Comparison of ENCODE assay signal across 8 mouse cellular contexts in the genomic region with DNA sequence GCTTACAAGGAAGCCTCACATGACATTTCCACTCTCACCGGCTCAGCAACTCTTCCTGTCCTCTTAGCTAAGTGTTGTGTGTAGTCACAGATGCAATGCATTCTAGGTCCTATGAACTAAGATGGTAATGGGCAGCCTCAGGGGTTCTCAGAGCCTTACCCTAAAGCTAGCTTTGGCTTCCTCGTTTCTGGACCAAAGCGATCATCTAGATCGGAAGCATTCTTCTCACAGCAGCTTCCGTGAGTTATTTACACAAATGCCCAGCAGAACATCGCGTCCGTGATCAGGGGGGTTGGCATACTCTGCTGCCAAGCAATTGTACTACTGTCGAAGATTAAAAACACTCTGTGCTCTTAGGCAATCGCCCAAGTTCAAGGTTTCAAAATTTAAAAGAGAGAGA. TPM values are rescaled to one million over a fixed set of nuclear protein-coding genes. Genes with fewer than 3 reads are reported as not detected.
DNase-seq lines count a peak whose midpoint lies in the region; ATAC-seq lines count a peak whose summit lies in the region.

No protein-coding gene starts in this region.

- intact Hi-C loops in left cerebral cortex, postnatal 4 days (cut with DNase I): loop anchor here (2.0 kb wide), 1 partner anchor 32 kb away; no protein-coding TSS in a partner anchor

- peak overlapping the region; percentile 79 for H3K27ac ChIP-seq in forebrain, embryonic 10.5 days
- no peak overlapping the region for H3K27ac ChIP-seq in hindbrain, embryonic 11.5 days (ENCODE audit: low read depth, low read length)
- no peak overlapping the region for H3K27ac ChIP-seq in liver, embryonic 13.5 days
- no peak overlapping the region for H3K27ac ChIP-seq in neural tube, embryonic 11.5 days (ENCODE audit: low read depth, low read length)

- peak overlapping the region; percentile 92 for H3K4me3 ChIP-seq in megakaryocyte, embryonic 14.5 days (replicated peaks)
- peak overlapping the region; percentile 56 for H3K4me3 ChIP-seq in forebrain, embryonic 10.5 days
- H3K4me3 ChIP-seq in hindbrain, embryonic 11.5 days (ENCODE audit: low read depth, low read length): peak overlapping the region; percentile 39
- peak overlapping the region; percentile 56 for H3K4me3 ChIP-seq in liver, embryonic 13.5 days (replicated peaks)
- H3K4me3 ChIP-seq in neural tube, embryonic 11.5 days (ENCODE audit: low read depth, low read length): no peak overlapping the region; the same call in 1 of the 2 replicates

- peaks cover 43% of the 10 kb centered on the region for H3K36me3 ChIP-seq in megakaryocyte, embryonic 14.5 days (replicated peaks; ENCODE audit: low read length)
- H3K36me3 ChIP-seq in forebrain, embryonic 10.5 days (replicated peaks): no peaks in the 10 kb centered on the region
- no peaks in the 10 kb centered on the region for H3K36me3 ChIP-seq in hindbrain, embryonic 11.5 days (ENCODE audit: control insufficient read depth, insufficient read depth, low read length)
- no peaks in the 10 kb centered on the region for H3K36me3 ChIP-seq in liver, embryonic 13.5 days
- no peaks in the 10 kb centered on the region for H3K36me3 ChIP-seq in neural tube, embryonic 11.5 days (ENCODE audit: control insufficient read depth, insufficient read depth, low read length)

- no peaks in the 10 kb centered on the region for H3K9me3 ChIP-seq in megakaryocyte, embryonic 14.5 days
- H3K9me3 ChIP-seq in forebrain, embryonic 10.5 days: no peaks in the 10 kb centered on the region
- H3K9me3 ChIP-seq in hindbrain, embryonic 11.5 days (ENCODE audit: control insufficient read depth, low read length): no peaks in the 10 kb centered on the region
- H3K9me3 ChIP-seq in liver, embryonic 13.5 days (replicated peaks): no peaks in the 10 kb centered on the region
- H3K9me3 ChIP-seq in neural tube, embryonic 11.5 days (ENCODE audit: control insufficient read depth, low read length): no peaks in the 10 kb centered on the region

- peak overlapping the region; percentile 60 for H3K4me2 ChIP-seq in hindbrain, embryonic 11.5 days (replicated peaks; ENCODE audit: low read depth, low read length)
- peak overlapping the region; percentile 80 for H3K4me2 ChIP-seq in liver, embryonic 13.5 days
- peak overlapping the region; percentile 74 for H3K4me2 ChIP-seq in neural tube, embryonic 11.5 days (ENCODE audit: low read depth)

- no peaks in the 10 kb centered on the region for H3K27me3 ChIP-seq in megakaryocyte, embryonic 14.5 days (replicated peaks)
- H3K27me3 ChIP-seq in forebrain, embryonic 10.5 days (ENCODE audit: poor library complexity, severe bottlenecking): peaks cover 10% of the 10 kb centered on the region
- no peaks in the 10 kb centered on the region for H3K27me3 ChIP-seq in hindbrain, embryonic 11.5 days (ENCODE audit: control insufficient read depth, insufficient read depth, low read length)
- H3K27me3 ChIP-seq in liver, embryonic 13.5 days: no peaks in the 10 kb centered on the region
- no peaks in the 10 kb centered on the region for H3K27me3 ChIP-seq in neural tube, embryonic 11.5 days (ENCODE audit: control insufficient read depth, insufficient read depth, low read length)

- WGBS in forebrain, embryonic 10.5 days: 38% methylated on average over 10 of the region's 10 CpGs
- 34% methylated on average over 10 of the region's 10 CpGs for WGBS in hindbrain, embryonic 11.5 days
- 3% methylated on average over 10 of the region's 10 CpGs for WGBS in liver, embryonic 13.5 days (ENCODE audit: insufficient replicate concordance)
- WGBS in neural tube, embryonic 11.5 days: 31% methylated on average over 10 of the region's 10 CpGs

- peaks cover 86% of the 10 kb centered on the region for H3K4me1 ChIP-seq in megakaryocyte, embryonic 14.5 days
- peaks cover 11% of the 10 kb centered on the region for H3K4me1 ChIP-seq in forebrain, embryonic 10.5 days
- H3K4me1 ChIP-seq in hindbrain, embryonic 11.5 days (replicated peaks; ENCODE audit: control insufficient read depth, insufficient read depth, low read length): no peaks in the 10 kb centered on the region
- H3K4me1 ChIP-seq in liver, embryonic 13.5 days (replicated peaks): peaks cover 13% of the 10 kb centered on the region
- H3K4me1 ChIP-seq in neural tube, embryonic 11.5 days (ENCODE audit: control insufficient read depth, insufficient read depth, low read length): no peaks in the 10 kb centered on the region

- no peak for DNase-seq in forebrain, embryonic 10.5 days (ENCODE audit: extremely low spot score, low spot score)
- DNase-seq in hindbrain, embryonic 11.5 days (ENCODE audit: low spot score): peak; percentile 17
- no peak for DNase-seq in liver, embryonic 13.5 days
- DNase-seq in neural tube, embryonic 11.5 days (ENCODE audit: low spot score): no peak
- no peak for DNase-seq in left cerebral cortex, postnatal 4 days
- DNase-seq in right cerebral cortex, adult 18-20 months: no peak

- no peak overlapping the region for H3K9ac ChIP-seq in hindbrain, embryonic 11.5 days (ENCODE audit: low read depth, low read length)
- H3K9ac ChIP-seq in liver, embryonic 13.5 days: peak overlapping the region; percentile 54; the same call in 1 of the 2 replicates
- H3K9ac ChIP-seq in neural tube, embryonic 11.5 days (ENCODE audit: low read length): no peak overlapping the region

- ATAC-seq in megakaryocyte, adult 5-6 weeks (ENCODE audit: poor library complexity, severe bottlenecking): no peak
- ATAC-seq in hindbrain, embryonic 11.5 days (ENCODE audit: low FRiP score): no peak
- no peak for ATAC-seq in liver, embryonic 13.5 days (ENCODE audit: low read depth)
- ATAC-seq in neural tube, embryonic 11.5 days (ENCODE audit: insufficient read depth, low FRiP score, low TSS enrichment): 0 out of 2 replicates have a peak, but pooled peaks have one; percentile 11

RNA-seq across cellular contexts. Expression of a gene that starts 19.1 kb away (rescaled TPM):
- 5.8 and 10.6 TPM in 2 replicates for polyA plus RNA-seq in megakaryocyte, embryonic 14.5 days (2012; ENCODE audit: insufficient read depth, low replicate concordance)
- total RNA-seq in megakaryocyte, adult 5-6 weeks (2015): 24.5 and 31.3 TPM in 2 replicates
- 22.1 and 23.0 TPM in 2 replicates for total RNA-seq in megakaryocyte, adult 5-6 weeks (2017)
- polyA plus RNA-seq in forebrain, embryonic 10.5 days (2016; fragmentation: Nextera tagmentation; extraction: Ambion mirVana): 15.5 and 17.0 TPM in 2 replicates
- polyA plus RNA-seq in hindbrain, embryonic 11.5 days (2014; fragmentation: Nextera tagmentation; extraction: Ambion mirVana): 16.8 and 19.3 TPM in 2 replicates
- polyA plus RNA-seq in liver, embryonic 13.5 days (2015; fragmentation: Nextera tagmentation; extraction: Ambion mirVana): 7.2 and 8.5 TPM in 2 replicates
- polyA plus RNA-seq in neural tube, embryonic 11.5 days (2014; fragmentation: Nextera tagmentation; extraction: Ambion mirVana): 15.9 and 18.6 TPM in 2 replicates
- 10 to 100 TPM; 55.3 to 57.4 TPM for total RNA-seq in left cerebral cortex, postnatal 4 days (2021)
